Mouse (Mus musculus): ENCODE measurements around the gene Ubac1. TPM values are rescaled to one million over a fixed set of nuclear protein-coding genes. Genes with fewer than 3 reads are reported as not detected.

Gene Ubac1
- polyA plus RNA-seq (2012; rRNA removed): 125 and 130 TPM in 2 replicates

GRCm38 (mm10) chr2:26021561-26022257 lies at the start of gene Ubac1:
Gene Ubac1 (minus strand): TSS chr2:26021747.

GRCm38 (mm10) chr2:25983159-25983907 lies 38.2 kb downstream of the Ubac1 start, which contains the start of gene Camsap1:
Gene Camsap1 (minus strand): TSS chr2:25983282.

Other genes starting within 250 kb of the Ubac1 start
- gene Lcn11, start 244.7 kb downstream of the Ubac1 start, polyA plus RNA-seq (2012; rRNA removed): not detected in 2 replicates
- not detected in 2 replicates for gene Gm13539, start 239.5 kb downstream of the Ubac1 start, polyA plus RNA-seq (2012; rRNA removed)
- not detected in 2 replicates for gene Glt6d1, start 205.9 kb downstream of the Ubac1 start, polyA plus RNA-seq (2012; rRNA removed)
- gene Lcn9, start 198.6 kb downstream of the Ubac1 start, polyA plus RNA-seq (2012; rRNA removed): not detected in 2 replicates
- gene Sohlh1, start 174.5 kb downstream of the Ubac1 start, polyA plus RNA-seq (2012; rRNA removed): 0.05 TPM in 1 of 2 replicates, not detected in the other
- 90.7 and 96.1 TPM in 2 replicates for gene Kcnt1, start 158.0 kb downstream of the Ubac1 start, polyA plus RNA-seq (2012; rRNA removed)
- gene Camsap1, start 38.5 kb downstream of the Ubac1 start, polyA plus RNA-seq (2012; rRNA removed): 42.6 and 49.3 TPM in 2 replicates
- 10.7 and 11.1 TPM in 2 replicates for gene Nacc2, start 101.5 kb upstream of the Ubac1 start, polyA plus RNA-seq (2012; rRNA removed)
- gene Lhx3, start 186.5 kb upstream of the Ubac1 start, polyA plus RNA-seq (2012; rRNA removed): 0.08 and 0.39 TPM in 2 replicates
- gene Qsox2, start 215.8 kb upstream of the Ubac1 start, polyA plus RNA-seq (2012; rRNA removed): 18.2 and 19.5 TPM in 2 replicates